Mouse (Mus musculus): ENCODE results near the gene Uqcrc2.

DNA sequence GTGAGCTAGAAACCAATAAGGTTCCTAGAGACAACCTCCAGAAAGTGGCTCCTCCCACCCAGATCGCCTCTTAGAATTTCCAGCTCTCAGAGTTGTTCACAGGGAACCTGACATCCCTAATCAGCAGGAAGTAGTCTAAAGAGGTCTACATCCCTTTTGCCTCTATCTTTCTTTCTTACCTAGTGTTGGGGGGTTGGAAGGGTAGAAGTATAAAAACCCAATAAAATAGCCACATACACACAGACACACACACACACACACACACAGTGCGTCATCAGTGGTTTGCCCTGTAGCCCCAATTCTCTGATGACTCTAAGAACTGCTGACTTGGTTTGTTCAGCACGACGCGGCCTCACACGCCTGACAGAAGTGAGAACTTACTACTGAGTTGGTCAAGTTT lies 64.6 kb downstream of the Uqcrc2 start:
- TF ChIP-seq CTCF (IDR thresholded peaks at IDR 0.05; ENCODE audit: low read depth, low read length) (no peak), GATA1 (IDR thresholded peaks at IDR 0.05; ENCODE audit: borderline replicate concordance, low read length) (no peak), TAL1 (conservative IDR thresholded peaks at IDR 0.05; ENCODE audit: low read depth, low read length) (no peak), POLR2AphosphoS5 (IDR thresholded peaks at IDR 0.05; ENCODE audit: insufficient replicate concordance, low read depth, low read length) (no peak)

Measured in G1E (cell line).